Mouse (Mus musculus): Measurements from ENCODE around the gene Tmem56.

Gene Tmem56

DNA sequence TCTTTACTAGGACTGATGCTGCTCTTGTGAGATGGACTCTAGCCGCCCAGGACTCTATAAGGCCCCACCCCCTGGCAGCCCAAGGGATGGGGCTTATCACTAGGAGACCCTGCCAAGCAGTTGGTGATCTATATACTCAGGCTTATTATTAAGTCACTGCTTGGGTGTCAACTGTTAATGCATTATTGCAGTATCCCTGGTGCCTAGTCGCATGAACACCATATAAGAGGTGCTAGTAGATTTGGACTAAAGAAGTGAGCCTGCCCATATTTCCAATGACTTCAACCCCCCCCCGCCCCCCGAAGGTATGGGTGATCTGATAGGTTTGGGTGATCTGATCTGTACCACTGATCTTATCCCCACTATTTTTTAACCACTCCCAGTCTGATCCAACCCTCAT is at the start of gene Tmem56:
TSS of gene Tmem56 (minus strand) at position 101 of the 400 bp plus-strand sequence.
- no peak for DNase-seq (ENCODE audit: low read depth, low spot score)

DNA sequence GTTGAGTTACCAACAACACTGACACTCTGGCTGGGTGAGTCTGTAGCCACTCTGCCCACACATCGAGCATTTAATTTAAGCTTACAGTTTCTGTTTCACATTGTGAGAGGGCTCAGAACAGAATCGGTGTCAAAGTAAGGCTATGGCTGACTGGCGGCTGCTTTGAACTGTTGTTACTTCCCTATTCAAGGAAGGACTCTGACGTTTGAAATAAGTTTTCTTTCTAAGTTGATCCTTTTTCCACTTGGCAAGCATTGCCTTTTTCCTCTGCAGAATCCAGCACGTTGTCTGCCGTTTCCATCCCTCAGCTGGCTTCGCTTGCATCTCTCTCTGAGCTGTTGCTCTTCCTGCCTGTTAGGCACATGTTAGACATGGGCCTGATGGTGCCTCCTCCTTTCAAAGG is 47.3 kb upstream of the Tmem56 start:
- no peak for DNase-seq (ENCODE audit: low read depth, low spot score)

DNA sequence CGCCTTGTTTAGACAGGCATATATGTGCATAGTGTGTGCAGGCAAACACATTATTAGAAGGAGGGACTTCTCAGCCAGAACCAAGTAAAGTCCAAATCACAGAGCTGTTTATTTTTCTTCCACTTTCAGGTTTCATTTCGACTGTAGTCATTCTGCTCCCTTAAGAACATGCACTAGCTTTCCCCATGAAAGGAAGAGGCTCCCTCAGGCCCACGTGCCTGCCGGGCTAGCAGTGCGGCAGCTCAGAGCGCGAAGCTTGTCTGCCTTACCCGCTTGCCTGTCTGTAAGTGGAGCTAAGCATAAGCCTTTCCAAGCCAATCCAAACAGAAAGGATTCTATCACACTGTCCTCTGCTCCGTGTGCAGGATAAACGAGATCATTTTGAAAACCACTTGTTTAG is 46.7 kb upstream of the Tmem56 start:
- DNase-seq (ENCODE audit: low read depth, low spot score), result no peak

DNA sequence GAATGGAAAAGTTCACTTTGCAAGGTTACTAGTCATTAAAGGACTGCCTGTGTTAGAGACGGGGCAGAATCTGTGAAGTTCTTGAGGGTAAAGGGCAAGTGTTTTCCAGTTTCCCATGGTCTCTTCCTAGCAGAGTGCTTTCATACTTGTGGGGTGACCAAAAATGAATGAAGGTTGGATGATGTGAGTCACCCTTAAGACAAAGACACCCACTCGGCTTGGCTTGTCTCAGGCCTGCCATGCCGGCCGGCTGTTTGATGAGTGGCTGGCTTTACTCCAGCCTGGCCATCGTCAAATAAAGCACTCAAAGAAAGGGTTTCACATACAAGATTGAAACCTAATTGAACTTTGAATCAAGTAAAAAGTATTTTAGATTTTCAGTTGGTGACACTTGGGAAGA is 44.5 kb upstream of the Tmem56 start:
- no peak for DNase-seq (ENCODE audit: low read depth, low spot score)

DNA sequence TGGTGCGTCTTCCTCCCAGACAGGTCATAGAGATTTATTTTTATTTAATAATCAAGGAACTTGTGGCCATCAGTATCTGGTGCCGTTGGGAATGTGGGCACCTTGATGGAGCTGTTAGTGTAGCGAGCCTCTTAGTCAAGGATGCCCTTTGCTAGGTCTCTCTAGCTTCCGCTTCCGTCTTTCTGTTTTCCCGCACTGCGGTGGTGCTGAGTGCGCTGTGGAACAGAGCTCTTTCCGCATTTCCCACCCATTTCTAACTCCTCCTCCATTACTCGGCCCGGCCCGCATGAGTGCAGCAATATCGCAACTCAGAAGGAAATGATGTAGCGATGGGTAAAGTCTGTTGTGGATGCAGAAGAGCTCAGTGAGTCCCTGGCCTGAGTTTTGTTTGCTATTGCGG is 40.5 kb upstream of the Tmem56 start:
- no peak for DNase-seq (ENCODE audit: low read depth, low spot score)

DNA sequence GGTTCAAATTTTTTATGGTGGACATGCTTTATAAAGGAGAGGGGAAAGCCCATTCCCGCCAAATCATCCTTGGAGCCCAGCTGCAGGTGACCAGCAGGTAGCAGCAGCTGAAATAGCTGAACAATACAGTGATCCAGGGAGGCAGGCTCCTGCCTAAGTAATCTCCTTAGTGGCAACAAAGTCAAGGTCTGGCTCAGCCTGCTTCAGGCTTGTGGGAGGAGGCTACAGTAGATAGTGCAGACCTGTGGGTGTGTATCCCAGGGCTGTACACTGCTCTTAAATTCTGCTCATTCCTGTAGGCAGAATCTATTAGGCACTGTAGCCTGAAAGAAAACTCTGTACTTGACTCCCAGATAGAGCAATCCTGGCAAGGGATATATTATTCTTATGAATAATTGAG is 38.0 kb upstream of the Tmem56 start:
- DNase-seq (ENCODE audit: low read depth, low spot score), result no peak

DNA sequence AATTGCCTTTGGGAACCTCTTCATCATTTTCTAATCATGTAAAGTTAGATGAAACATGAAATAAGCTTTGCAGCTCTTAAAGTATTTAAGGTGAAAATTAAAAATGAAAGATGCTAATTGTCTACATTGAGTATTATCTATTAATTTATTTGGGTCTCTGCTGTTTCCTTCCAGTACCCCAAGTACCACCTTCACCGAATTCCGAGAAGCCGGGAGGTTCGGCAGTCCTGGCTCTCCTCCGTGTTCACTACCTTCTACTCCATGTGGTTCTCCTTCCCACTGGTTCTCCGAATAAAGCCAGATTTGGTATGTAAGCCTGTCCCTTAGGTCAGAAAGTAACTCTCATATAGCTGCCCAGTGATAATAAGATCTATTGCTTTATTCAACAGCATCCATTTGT is 37.0 kb upstream of the Tmem56 start:
- no peak for DNase-seq (ENCODE audit: low read depth, low spot score)

DNA sequence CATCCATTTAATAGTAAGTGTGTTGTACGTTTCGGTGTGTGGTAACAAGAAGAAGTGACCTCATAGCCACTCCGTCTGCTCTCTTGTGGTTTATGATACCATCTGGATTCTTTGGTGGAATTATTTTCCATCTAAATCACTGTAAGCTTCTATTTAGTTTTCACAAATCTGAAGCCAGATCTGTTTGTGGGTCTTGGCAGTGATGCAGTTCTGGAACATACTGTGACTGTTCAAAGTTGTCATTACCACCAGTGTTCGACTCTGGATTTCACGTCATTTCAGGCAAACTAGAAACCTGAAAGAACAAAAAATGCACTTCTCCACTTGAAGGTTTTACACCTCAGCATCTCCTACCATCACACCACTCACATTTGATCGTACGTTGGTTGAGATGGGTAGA is 32.6 kb upstream of the Tmem56 start:
- no peak for DNase-seq (ENCODE audit: low read depth, low spot score)

DNA sequence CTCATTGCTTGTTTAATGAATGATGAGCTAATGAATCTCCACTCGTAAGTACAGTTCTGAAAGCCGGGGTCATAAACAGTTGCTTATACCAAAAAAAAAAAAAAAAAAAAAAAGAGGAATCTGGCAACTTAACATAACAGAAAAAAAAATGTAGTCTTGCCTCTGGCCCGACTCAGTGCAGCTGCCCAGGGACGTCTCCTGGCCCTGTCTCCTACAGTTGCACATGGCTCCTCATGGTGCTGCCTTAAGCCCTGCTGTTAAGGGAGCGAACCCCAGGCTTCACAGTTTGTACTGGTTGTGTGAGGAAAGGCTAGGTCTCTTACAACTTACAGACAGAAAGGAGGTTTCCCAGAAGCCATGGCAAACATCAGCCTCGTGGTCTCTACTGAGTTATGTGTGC is 31.3 kb upstream of the Tmem56 start:
- no peak for DNase-seq (ENCODE audit: low read depth, low spot score)

DNA sequence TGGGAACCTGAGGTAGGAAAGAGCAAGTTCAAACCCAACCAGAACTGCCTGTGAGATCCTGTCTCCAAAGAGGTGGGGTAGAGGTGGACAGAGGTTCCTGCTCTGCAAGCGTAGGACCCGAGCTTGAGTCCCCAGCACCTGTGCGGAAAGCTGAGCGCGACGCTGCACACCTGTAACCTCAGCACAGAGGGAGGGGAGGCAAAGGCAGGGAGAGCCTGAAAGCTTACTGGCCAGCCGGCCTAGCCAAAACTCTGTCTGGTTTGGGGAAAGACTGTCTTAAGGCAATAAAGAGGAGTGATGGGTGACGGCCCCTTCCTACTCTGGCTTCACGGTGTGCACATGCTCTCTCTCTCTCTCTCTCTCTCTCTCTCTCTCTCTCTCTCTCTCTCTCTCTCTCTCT is 30.1 kb upstream of the Tmem56 start:
- DNase-seq (ENCODE audit: low read depth, low spot score), result no peak

DNA sequence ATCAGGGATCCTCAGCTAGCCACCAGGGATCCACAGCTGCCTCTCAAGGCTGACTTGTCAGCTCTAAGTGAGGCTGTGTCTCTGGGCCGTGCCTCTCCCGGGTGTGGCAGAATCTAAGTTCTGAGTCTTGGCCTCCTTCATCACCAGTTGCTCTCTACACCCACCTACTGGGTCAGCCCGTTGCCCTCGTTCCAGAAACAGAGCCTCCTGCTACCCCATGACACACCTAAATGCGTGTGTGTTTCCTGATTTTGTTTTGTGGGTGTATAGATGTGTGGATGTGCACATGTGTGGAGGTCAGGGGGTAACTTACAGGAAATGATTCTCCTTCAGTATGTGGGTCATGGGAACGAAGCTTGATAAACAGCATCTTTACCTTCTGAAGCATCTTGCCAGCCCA is 29.5 kb upstream of the Tmem56 start:
- no peak for DNase-seq (ENCODE audit: low read depth, low spot score)

DNA sequence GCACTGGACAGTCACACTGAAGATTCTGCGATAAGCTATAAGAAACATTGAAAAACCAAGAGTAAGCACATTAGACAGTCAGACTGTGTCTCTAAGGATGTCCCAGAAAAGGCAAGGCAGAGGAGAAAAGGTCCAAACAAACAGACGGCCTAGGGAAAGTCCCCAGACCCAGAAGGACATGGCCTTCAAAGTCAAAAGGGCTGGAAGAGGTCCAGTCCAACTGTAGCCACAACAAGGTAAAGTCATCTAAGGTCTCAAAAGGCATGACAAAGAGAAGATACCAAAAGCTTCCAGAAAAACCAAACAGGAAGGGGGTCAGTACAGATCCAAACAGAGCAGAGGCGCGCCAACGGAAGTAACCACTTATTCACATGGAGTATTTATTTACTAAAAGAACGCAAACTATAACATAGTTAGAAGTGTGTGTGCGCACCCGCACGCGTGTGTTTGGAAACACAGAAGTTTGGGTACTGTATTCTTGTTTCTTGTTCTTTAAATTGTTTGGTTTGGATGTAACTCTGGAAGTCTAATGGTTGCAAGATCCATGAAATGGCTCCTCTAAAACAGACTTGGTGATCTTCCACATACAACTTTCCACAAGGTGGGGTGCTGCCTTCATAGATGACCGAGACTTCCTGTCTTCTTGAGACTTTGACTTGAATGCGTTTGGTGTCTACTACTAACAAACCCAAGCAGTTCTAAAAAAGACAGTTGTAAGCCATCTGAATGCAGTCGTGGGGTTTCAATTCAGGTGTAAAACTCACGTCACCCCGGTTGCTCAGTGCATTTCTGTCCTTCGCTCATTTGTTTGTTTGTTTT is 27.2 kb upstream of the Tmem56 start:
- DNase-seq (ENCODE audit: low read depth, low spot score), result no peak

DNA sequence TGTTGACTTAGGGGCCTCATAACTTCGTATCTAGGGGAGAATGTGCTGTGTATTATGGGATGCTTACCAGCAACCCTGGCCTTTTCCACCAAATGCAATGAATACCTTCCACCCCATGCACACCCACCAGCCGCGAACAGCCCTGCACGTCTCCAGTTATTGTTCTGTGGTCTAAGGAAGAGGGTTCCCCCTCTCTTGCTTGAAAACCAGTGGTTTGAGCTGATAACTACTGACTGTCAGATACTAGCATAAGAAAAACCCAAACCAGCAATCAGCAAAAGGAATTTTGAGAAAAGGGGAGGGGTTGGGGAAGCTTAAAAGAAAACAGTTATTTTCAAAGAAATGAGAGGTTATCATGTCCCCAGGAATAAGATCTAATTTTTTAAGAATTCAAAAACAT is 26.5 kb upstream of the Tmem56 start:
- no peak for DNase-seq (ENCODE audit: low read depth, low spot score)

DNA sequence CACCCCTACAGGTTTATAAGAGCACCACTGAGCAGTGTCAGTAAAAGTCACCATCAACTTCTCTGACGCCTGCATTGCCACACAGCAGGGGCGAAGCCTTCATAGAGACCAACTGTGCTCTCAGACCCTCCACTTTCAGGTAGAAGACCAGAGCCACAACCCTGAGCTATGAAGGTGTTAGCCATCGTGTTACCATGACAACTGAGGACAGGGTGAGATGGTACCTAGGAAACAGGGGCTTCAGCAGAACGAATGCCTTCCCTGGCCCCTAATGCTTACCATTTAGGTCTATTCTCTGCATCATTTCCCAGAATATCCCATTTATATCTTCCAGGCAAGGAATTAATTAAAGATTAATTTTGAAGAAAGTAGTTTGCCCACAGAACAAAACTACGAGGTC is 26.0 kb upstream of the Tmem56 start:
- no peak for DNase-seq (ENCODE audit: low read depth, low spot score)

DNA sequence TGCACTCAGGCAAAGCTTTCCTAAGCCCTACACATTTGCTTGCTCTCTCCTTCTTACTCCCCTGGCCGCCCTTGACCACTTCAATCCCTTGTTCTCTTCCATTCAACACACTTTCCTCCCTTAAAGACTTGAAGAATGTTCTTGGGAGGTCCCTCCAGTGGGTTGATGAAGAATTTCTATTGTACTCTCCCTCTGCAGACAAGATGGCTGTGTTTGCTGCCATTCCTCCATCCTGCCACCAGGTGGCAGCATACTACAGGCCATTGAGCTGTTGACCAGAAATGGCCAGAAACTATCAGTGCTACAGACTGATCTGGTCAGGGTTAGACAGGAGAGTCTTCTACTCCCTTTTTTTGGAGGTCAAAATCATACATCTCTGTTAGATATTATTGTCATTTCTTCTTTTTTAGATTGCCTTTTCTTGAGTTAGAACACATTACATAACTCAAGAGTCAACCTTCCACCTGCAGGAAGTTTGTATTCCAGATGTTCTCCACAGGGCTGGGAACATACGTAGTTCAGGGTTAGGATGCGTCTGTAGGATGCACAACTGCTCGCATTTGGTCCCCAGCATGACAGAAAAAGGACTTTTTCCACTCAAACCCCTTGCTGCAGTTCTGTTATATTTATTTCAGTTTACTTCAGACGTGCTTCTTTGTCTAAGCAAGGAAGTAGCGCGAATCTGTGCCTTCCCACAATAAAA is 24.8 kb upstream of the Tmem56 start:
- DNase-seq (ENCODE audit: low read depth, low spot score), result peak; percentile 62

DNA sequence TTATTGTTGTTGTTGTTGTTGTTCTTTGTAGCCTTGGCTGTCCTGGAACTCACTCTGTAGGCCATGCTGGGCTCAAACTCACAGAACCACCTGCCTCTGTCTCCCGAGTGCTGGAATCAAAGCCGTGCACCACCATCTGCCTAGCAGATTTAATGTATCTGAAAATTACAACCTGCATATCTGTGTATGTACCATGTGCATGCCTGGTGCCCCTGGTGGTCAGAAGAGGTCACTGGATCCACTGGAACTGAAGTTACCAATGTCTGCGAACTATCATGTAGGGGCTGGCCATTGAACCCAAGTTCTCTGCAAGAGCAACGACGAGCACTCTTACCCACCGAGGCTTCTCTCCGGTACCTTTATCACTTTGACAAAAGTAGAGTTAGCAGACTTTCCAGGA is 23.7 kb upstream of the Tmem56 start:
- no peak for DNase-seq (ENCODE audit: low read depth, low spot score)

DNA sequence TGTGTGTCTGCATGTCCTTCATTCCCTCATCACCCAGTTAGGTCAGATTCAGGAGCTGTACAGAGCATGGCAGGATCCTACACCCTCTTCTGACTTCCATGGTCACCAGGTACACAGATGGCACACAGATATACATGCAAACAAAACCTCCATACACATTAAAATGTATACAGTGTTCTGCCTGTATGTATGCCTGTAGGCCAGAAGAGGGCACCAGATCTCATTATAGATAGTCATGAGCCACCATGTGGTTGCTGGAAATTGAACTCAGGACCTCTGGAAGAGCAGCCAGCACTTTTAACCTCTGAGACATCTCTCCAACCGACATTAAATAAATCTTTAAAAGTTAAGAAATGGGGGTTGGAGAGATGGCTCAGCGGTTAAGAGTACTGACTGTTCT is 11.3 kb upstream of the Tmem56 start:
- DNase-seq (ENCODE audit: low read depth, low spot score), result no peak

DNA sequence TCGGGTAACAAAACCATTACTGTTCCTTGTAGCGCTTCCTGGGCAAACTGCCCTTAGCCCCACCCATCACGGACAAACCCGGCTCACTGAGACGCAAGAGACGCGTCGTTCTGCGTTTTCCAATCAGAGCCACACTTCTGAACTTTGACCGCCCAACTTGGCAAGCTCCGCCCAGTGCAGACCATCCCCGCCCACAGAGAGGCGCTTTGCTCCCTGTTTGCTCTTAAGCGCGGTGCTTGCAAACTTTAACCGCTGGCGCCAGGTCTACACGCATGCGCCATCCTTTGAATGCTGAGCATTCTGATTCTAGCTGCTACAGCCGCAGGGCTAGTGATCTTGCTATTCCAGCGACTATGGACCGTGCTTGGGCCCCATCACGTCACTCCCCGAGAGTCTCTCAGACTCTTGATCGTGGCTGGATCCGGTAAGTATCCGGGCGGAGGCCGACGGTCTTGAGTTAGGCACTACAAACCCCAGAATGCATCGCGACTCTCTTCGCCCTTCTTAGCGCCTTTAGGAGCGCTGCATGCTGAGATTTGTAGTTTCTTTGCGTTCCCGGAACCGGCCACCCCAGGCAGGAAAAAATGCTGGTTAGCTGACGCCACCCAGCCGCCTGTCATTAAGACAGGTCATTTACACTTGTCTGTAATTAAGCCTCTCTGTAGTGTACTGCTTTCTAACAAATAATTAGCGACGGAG is 8.8 kb upstream of the Tmem56 start, which contains the start of gene Alg14:
TSS of gene Alg14 (plus strand) at position 214 of the 699 bp plus-strand sequence.
- peak; percentile 88 for DNase-seq (ENCODE audit: low read depth, low spot score)

DNA sequence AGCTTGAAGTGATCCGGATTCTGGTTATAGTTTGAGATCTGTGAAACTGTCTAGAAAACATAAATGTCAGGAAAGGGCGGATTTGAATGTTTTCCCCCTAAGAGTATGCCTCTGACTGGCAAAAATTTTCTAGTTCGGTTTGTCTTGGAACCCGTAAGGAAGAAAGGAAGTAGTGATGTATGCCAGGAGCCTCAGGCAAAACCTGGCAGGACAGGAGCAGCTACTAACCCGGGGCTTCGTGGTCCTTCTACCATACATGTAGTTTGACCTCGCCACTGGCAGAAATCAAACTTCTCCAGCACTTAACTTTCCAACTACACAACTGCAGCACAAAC is 8.3 kb upstream of the Tmem56 start:
- no peak for DNase-seq (ENCODE audit: low read depth, low spot score)

DNA sequence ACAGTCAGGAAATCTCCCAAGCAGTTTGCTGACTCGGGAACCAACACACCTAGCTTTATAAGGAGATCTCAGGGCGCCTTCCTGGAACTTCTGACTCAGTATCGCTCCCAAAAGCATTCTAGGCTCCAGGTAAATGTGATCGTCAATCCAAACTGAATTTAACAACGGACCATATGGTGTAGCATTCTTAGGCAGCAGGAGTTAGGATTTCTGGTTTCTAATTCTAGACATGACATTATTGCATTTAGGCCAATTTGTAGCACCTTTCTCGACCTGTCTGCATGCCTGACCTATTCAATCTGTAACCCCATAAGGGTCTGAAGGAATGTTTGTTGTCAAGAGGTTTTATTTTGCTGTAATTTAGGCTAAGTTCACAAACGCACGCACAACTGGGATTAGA is 7.8 kb upstream of the Tmem56 start:
- no peak for DNase-seq (ENCODE audit: low read depth, low spot score)

DNA sequence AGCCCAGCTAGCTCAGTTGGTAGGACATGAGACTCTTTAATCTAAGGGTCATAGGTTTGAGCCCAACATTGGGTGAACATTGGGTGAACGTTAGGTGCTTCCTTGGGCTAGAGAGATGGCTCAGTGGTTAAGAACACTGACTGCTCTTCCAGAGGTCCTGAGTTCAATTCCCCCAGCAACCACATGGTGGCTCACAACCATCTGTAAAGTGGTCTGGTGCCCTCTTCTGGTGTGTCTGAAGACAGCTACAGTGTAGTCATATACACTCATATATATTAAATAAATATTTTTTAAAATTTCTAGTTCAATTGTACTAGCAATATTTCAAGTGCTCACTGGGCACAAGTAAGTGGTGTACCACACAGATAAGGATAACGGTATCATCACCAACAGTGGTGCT is 4.3 kb upstream of the Tmem56 start:
- DNase-seq (ENCODE audit: low read depth, low spot score), result no peak

DNA sequence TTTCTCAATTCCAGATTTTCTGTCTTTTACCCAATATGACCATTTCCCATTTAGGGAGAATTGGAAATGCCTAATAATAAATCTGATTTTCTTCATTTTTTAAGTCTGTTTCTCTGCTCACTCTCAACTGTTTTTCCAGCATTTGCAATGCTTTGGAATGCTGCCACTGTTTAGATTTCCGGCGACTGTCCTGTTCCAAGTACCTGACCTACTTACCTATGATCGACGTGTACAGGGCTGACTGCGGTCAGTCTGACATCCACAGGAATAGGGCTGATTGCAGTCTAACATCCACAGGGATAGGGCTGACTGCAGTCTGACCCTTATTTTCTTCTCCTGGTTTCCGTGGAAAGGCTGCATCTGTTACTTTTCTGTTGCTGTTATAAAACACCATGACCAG is 2.3 kb upstream of the Tmem56 start:
- no peak for DNase-seq (ENCODE audit: low read depth, low spot score)

DNA sequence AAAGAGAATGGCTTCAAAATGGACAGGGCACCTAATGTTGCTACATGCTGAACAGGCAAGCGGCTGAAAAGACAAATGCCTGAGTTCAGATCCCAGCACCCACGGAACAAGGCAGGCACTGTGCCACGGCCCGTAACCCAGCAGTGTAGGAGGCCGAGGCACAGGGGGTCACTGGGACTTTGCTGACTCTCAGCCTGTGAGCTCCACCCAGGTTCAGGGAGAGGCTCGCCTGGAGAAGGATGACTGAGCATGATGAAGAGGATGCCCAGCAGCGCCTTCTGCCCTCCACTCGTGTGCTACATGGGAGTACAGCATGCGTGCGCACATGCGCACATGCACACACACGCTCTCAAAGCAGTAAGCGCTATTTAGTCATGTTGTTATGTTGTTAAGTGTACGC is 3.2 kb downstream of the Tmem56 start:
- DNase-seq (ENCODE audit: low read depth, low spot score), result no peak
